Mouse (Mus musculus) heart, adult 9 months (tissue): ENCODE results near the gene Afdn.
"Not testable (repeated sequence)": the region's sequence is repeated elsewhere in the genome, so short reads cannot be mapped to it uniquely, and the experiment has no call there.

Experiments used
- DNase-seq, 2 experiments: peaks; one replicate each; pipeline ENCODE4 v3.0.0; 2022; ENCODE audit warnings: low spot score in 2 of 2

The Afdn gene

GRCm38 (mm10) chr17:13874245-13874644, 113.9 kb downstream of the Afdn start:
- peak; percentile 63 to 80 for DNase-seq

- DNase-seq, result no peak
Measured at GRCm38 (mm10) chr17:13877460-13877859, 117.1 kb downstream of the Afdn start.

- no peak for DNase-seq
Measured at GRCm38 (mm10) chr17:13879731-13880130, 119.4 kb downstream of the Afdn start.

- DNase-seq, result no peak
Measured at GRCm38 (mm10) chr17:13883540-13883939, 123.2 kb downstream of the Afdn start.

GRCm38 (mm10) chr17:13889818-13890434, 129.6 kb downstream of the Afdn start:
- DNase-seq, result no peak

- no peak for DNase-seq
Measured at GRCm38 (mm10) chr17:13890932-13891331, 130.6 kb downstream of the Afdn start.

- no peak for DNase-seq
Measured at GRCm38 (mm10) chr17:13898838-13899237, 138.5 kb downstream of the Afdn start.

- no peak for DNase-seq
Measured at GRCm38 (mm10) chr17:13899241-13899640, 138.9 kb downstream of the Afdn start.

GRCm38 (mm10) chr17:13903793-13904192, 143.5 kb downstream of the Afdn start:
- DNase-seq, result no peak

GRCm38 (mm10) chr17:13907082-13907481, 146.7 kb downstream of the Afdn start:
- no peak for DNase-seq

GRCm38 (mm10) chr17:13907681-13908080, 147.3 kb downstream of the Afdn start:
- DNase-seq, result no peak

- DNase-seq, result peak; percentile 35 to 69
Measured at GRCm38 (mm10) chr17:13913951-13914350, 153.6 kb downstream of the Afdn start.

GRCm38 (mm10) chr17:13914531-13914930, 154.2 kb downstream of the Afdn start:
- DNase-seq, result peak; percentile 85 to 95

GRCm38 (mm10) chr17:13920771-13921170, 160.4 kb downstream of the Afdn start:
- no peak for DNase-seq

- no peak for DNase-seq
Measured at GRCm38 (mm10) chr17:13923418-13923817, 163.1 kb downstream of the Afdn start.

GRCm38 (mm10) chr17:13924588-13924987, 164.2 kb downstream of the Afdn start:
- DNase-seq, result no peak

- no peak for DNase-seq
Measured at GRCm38 (mm10) chr17:13925931-13926330, 165.6 kb downstream of the Afdn start.

GRCm38 (mm10) chr17:13930421-13930820, 170.1 kb downstream of the Afdn start:
- no peak for DNase-seq

- DNase-seq, result not testable (repeated sequence)
Measured at GRCm38 (mm10) chr17:13935364-13935763, 175.0 kb downstream of the Afdn start.

- no peak for DNase-seq
Measured at GRCm38 (mm10) chr17:13937787-13938186, 177.4 kb downstream of the Afdn start.

- DNase-seq, result peak; percentile 54 to 69
Measured at GRCm38 (mm10) chr17:13938652-13939051, 178.3 kb downstream of the Afdn start.

GRCm38 (mm10) chr17:13939231-13939630, 178.9 kb downstream of the Afdn start:
- peak in 1 of 2 experiments; percentile 26 for DNase-seq

- DNase-seq, result peak; percentile 38
Measured at GRCm38 (mm10) chr17:13940487-13940886, 180.1 kb downstream of the Afdn start.

GRCm38 (mm10) chr17:13948073-13948472, 187.7 kb downstream of the Afdn start, which contains the start of gene Gm7168:
Gene Gm7168 (plus strand): TSS chr17:13948373.
- DNase-seq, result not testable (repeated sequence)
